Mouse (Mus musculus): ENCODE data around the gene Kdm1b. TPM values are rescaled to one million over a fixed set of nuclear protein-coding genes. Genes with fewer than 3 reads are reported as not detected.

Gene Kdm1b
- polyA plus RNA-seq, 1 experiment from 2014 or later = 7.5 TPM

GRCm38 (mm10) chr13:47017259-47017658 lies 26.0 kb upstream of the Kdm1b start:
- H3K4me1 ChIP-seq (ENCODE audit: control insufficient read depth in 2 of 2, insufficient read depth in 2 of 2, low read length in 2 of 2) = peaks cover 5 to 6% of the 10 kb centered on the region in 2 experiments; a peak in 3 of 4 replicates
- no peak for ATAC-seq (ENCODE audit: insufficient number of reproducible peaks, insufficient read depth, low FRiP score, low read depth)
- H3K36me3 ChIP-seq (ENCODE audit: control insufficient read depth, insufficient read depth, low read length) = no peaks in the 10 kb centered on the region
- no peak overlapping the region for H3K27ac ChIP-seq (replicated peaks in 1 of 2; ENCODE audit: control insufficient read depth in 1 of 2, insufficient read depth in 1 of 2, low read depth in 2 of 2, low read length in 2 of 2)
- no peaks in the 10 kb centered on the region for H3K9me3 ChIP-seq (ENCODE audit: control insufficient read depth, low read length)
- no peak overlapping the region for H3K4me3 ChIP-seq (ENCODE audit: control insufficient read depth in 1 of 2, insufficient read depth in 1 of 2, low read depth in 1 of 2, low read length in 2 of 2)
- no peak overlapping the region for H3K9ac ChIP-seq (ENCODE audit: low read length)
- no peak overlapping the region for H3K4me2 ChIP-seq (ENCODE audit: low read length)
- H3K27me3 ChIP-seq (ENCODE audit: control insufficient read depth, insufficient read depth, low read length) = 0 out of 2 replicates have a peak, but pooled peaks cover 3% of the 10 kb centered on the region
- WGBS = 27% methylated on average over 5 of the region's 5 CpGs

- Histone ChIP-seq H3K9me3 (ENCODE audit: control insufficient read depth, low read length) (no peaks in the 10 kb centered on the region), H3K9ac (ENCODE audit: low read length) (no peak overlapping the region), H3K27ac (replicated peaks in 1 of 2; ENCODE audit: control insufficient read depth in 1 of 2, insufficient read depth in 1 of 2, low read depth in 2 of 2, low read length in 2 of 2) (no peak overlapping the region), H3K4me1 (ENCODE audit: control insufficient read depth in 2 of 2, insufficient read depth in 2 of 2, low read length in 2 of 2) (no peaks in the 10 kb centered on the region; a peak in 1 of 4 replicates), H3K36me3 (ENCODE audit: control insufficient read depth, insufficient read depth, low read length) (no peaks in the 10 kb centered on the region), H3K4me3 (ENCODE audit: control insufficient read depth in 1 of 2, insufficient read depth in 1 of 2, low read depth in 1 of 2, low read length in 2 of 2) (no peak overlapping the region), H3K4me2 (ENCODE audit: low read length) (no peak overlapping the region), H3K27me3 (ENCODE audit: control insufficient read depth, insufficient read depth, low read length) (no peaks in the 10 kb centered on the region)
- no peak for ATAC-seq (ENCODE audit: insufficient number of reproducible peaks, insufficient read depth, low FRiP score, low read depth)
- 83% methylated on average over 7 of the region's 7 CpGs for WGBS
Measured at GRCm38 (mm10) chr13:47019774-47020173, 23.5 kb upstream of the Kdm1b start.

GRCm38 (mm10) chr13:47020798-47021197 lies 22.5 kb upstream of the Kdm1b start:
- Histone ChIP-seq H3K9ac (ENCODE audit: low read length) (no peak overlapping the region), H3K36me3 (ENCODE audit: control insufficient read depth, insufficient read depth, low read length) (no peaks in the 10 kb centered on the region), H3K4me2 (ENCODE audit: low read length) (no peak overlapping the region), H3K9me3 (ENCODE audit: control insufficient read depth, low read length) (no peaks in the 10 kb centered on the region), H3K4me3 (ENCODE audit: control insufficient read depth in 1 of 2, insufficient read depth in 1 of 2, low read depth in 1 of 2, low read length in 2 of 2) (no peak overlapping the region), H3K4me1 (ENCODE audit: control insufficient read depth in 2 of 2, insufficient read depth in 2 of 2, low read length in 2 of 2) (no peaks in the 10 kb centered on the region), H3K27me3 (ENCODE audit: control insufficient read depth, insufficient read depth, low read length) (no peaks in the 10 kb centered on the region), H3K27ac (replicated peaks in 1 of 2; ENCODE audit: control insufficient read depth in 1 of 2, insufficient read depth in 1 of 2, low read depth in 2 of 2, low read length in 2 of 2) (no peak overlapping the region)
- no peak for ATAC-seq (ENCODE audit: insufficient number of reproducible peaks, insufficient read depth, low FRiP score, low read depth)
- WGBS = 78% methylated on average over 7 of the region's 7 CpGs

- no peak overlapping the region for H3K27ac ChIP-seq (replicated peaks in 1 of 2; ENCODE audit: control insufficient read depth in 1 of 2, insufficient read depth in 1 of 2, low read depth in 2 of 2, low read length in 2 of 2)
- H3K4me1 ChIP-seq (ENCODE audit: control insufficient read depth in 2 of 2, insufficient read depth in 2 of 2, low read length in 2 of 2) = peaks cover 3 to 5% of the 10 kb centered on the region in 2 experiments; a peak in 1 of 4 replicates
- ATAC-seq (ENCODE audit: insufficient number of reproducible peaks, insufficient read depth, low FRiP score, low read depth) = no peak
- H3K9me3 ChIP-seq (ENCODE audit: control insufficient read depth, low read length) = no peaks in the 10 kb centered on the region
- H3K27me3 ChIP-seq (ENCODE audit: control insufficient read depth, insufficient read depth, low read length) = no peaks in the 10 kb centered on the region
- H3K9ac ChIP-seq (ENCODE audit: low read length) = no peak overlapping the region
- no peak overlapping the region for H3K4me2 ChIP-seq (ENCODE audit: low read length)
- H3K4me3 ChIP-seq (ENCODE audit: control insufficient read depth in 1 of 2, insufficient read depth in 1 of 2, low read depth in 1 of 2, low read length in 2 of 2) = no peak overlapping the region
- no peaks in the 10 kb centered on the region for H3K36me3 ChIP-seq (ENCODE audit: control insufficient read depth, insufficient read depth, low read length)
- 85% methylated on average over 17 of the region's 17 CpGs for WGBS
Measured at GRCm38 (mm10) chr13:47030376-47031107, 12.8 kb upstream of the Kdm1b start.

- 85% methylated on average over 4 of the region's 4 CpGs for WGBS
- peaks cover 3 to 5% of the 10 kb centered on the region in 2 experiments; a peak in 1 of 4 replicates for H3K4me1 ChIP-seq (ENCODE audit: control insufficient read depth in 2 of 2, insufficient read depth in 2 of 2, low read length in 2 of 2)
- no peak overlapping the region for H3K4me3 ChIP-seq (ENCODE audit: control insufficient read depth in 1 of 2, insufficient read depth in 1 of 2, low read depth in 1 of 2, low read length in 2 of 2)
- no peak overlapping the region for H3K9ac ChIP-seq (ENCODE audit: low read length)
- H3K9me3 ChIP-seq (ENCODE audit: control insufficient read depth, low read length) = no peaks in the 10 kb centered on the region
- H3K27ac ChIP-seq (replicated peaks in 1 of 2; ENCODE audit: control insufficient read depth in 1 of 2, insufficient read depth in 1 of 2, low read depth in 2 of 2, low read length in 2 of 2) = no peak overlapping the region
- ATAC-seq (ENCODE audit: insufficient number of reproducible peaks, insufficient read depth, low FRiP score, low read depth) = no peak
- H3K4me2 ChIP-seq (ENCODE audit: low read length) = no peak overlapping the region
- H3K36me3 ChIP-seq (ENCODE audit: control insufficient read depth, insufficient read depth, low read length) = no peaks in the 10 kb centered on the region
- no peaks in the 10 kb centered on the region for H3K27me3 ChIP-seq (ENCODE audit: control insufficient read depth, insufficient read depth, low read length)
Measured at GRCm38 (mm10) chr13:47033602-47034001, 9.7 kb upstream of the Kdm1b start.

- 0 out of 4 replicates have a peak, but pooled peaks cover 0 to 1% of the 10 kb centered on the region in 2 experiments for H3K4me1 ChIP-seq (ENCODE audit: control insufficient read depth in 2 of 2, insufficient read depth in 2 of 2, low read length in 2 of 2)
- no peak for ATAC-seq (ENCODE audit: insufficient number of reproducible peaks, insufficient read depth, low FRiP score, low read depth)
Measured at GRCm38 (mm10) chr13:47037946-47038345, 5.4 kb upstream of the Kdm1b start.

GRCm38 (mm10) chr13:47040061-47040460 lies 3.2 kb upstream of the Kdm1b start:
- Histone ChIP-seq H3K9ac (ENCODE audit: low read length) (no peak overlapping the region), H3K4me1 (ENCODE audit: control insufficient read depth in 2 of 2, insufficient read depth in 2 of 2, low read length in 2 of 2) (peaks cover 8% of the 10 kb centered on the region in 2 experiments; a peak in 3 of 4 replicates), H3K36me3 (ENCODE audit: control insufficient read depth, insufficient read depth, low read length) (no peaks in the 10 kb centered on the region), H3K27ac (replicated peaks in 1 of 2; ENCODE audit: control insufficient read depth in 1 of 2, insufficient read depth in 1 of 2, low read depth in 2 of 2, low read length in 2 of 2) (no peak overlapping the region), H3K4me3 (ENCODE audit: control insufficient read depth in 1 of 2, insufficient read depth in 1 of 2, low read depth in 1 of 2, low read length in 2 of 2) (no peak overlapping the region), H3K4me2 (ENCODE audit: low read length) (no peak overlapping the region), H3K9me3 (ENCODE audit: control insufficient read depth, low read length) (no peaks in the 10 kb centered on the region), H3K27me3 (ENCODE audit: control insufficient read depth, insufficient read depth, low read length) (no peaks in the 10 kb centered on the region)
- no peak for ATAC-seq (ENCODE audit: insufficient number of reproducible peaks, insufficient read depth, low FRiP score, low read depth)
- 94% methylated on average over 5 of the region's 5 CpGs for WGBS

More at GRCm38 (mm10) chr13:47037946-47038345, 5.4 kb upstream of the Kdm1b start:
- Histone ChIP-seq H3K27me3 (ENCODE audit: control insufficient read depth, insufficient read depth, low read length) (no peaks in the 10 kb centered on the region), H3K27ac (replicated peaks in 1 of 2; ENCODE audit: control insufficient read depth in 1 of 2, insufficient read depth in 1 of 2, low read depth in 2 of 2, low read length in 2 of 2) (no peak overlapping the region), H3K9ac (ENCODE audit: low read length) (no peak overlapping the region), H3K4me3 (ENCODE audit: control insufficient read depth in 1 of 2, insufficient read depth in 1 of 2, low read depth in 1 of 2, low read length in 2 of 2) (no peak overlapping the region), H3K36me3 (ENCODE audit: control insufficient read depth, insufficient read depth, low read length) (no peaks in the 10 kb centered on the region), H3K4me2 (ENCODE audit: low read length) (no peak overlapping the region), H3K9me3 (ENCODE audit: control insufficient read depth, low read length) (no peaks in the 10 kb centered on the region)
- 85% methylated on average over 6 of the region's 6 CpGs for WGBS
